Mouse (Mus musculus) 3134 (cell line): Measurements from ENCODE around the gene Tex264.

Experiments
- DNase-seq: peaks from one replicate; pipeline ENCODE4 v3.0.0-alpha.2; 2011; ENCODE audit warnings: low spot score; ENCODE audit not compliant: insufficient read length; ENCODE audit errors: extremely low read depth

Gene Tex264

GRCm38 (mm10) chr9:106685249-106686101, at the start of gene Tex264:
Gene Tex264, minus strand, starts transcription at chr9:106685927.
- DNase-seq: peak; percentile 95

GRCm38 (mm10) chr9:106733690-106734089, 48.0 kb upstream of the Tex264 start:
- DNase-seq: no peak

GRCm38 (mm10) chr9:106729416-106729815, 43.7 kb upstream of the Tex264 start:
- no peak for DNase-seq

GRCm38 (mm10) chr9:106726891-106727290, 41.2 kb upstream of the Tex264 start:
- DNase-seq: no peak

- no peak for DNase-seq
Measured at GRCm38 (mm10) chr9:106725435-106725834, 39.7 kb upstream of the Tex264 start.

- no peak for DNase-seq
Measured at GRCm38 (mm10) chr9:106724864-106725263, 39.1 kb upstream of the Tex264 start.

GRCm38 (mm10) chr9:106716729-106717128, 31.0 kb upstream of the Tex264 start:
- DNase-seq: no peak

GRCm38 (mm10) chr9:106716232-106716631, 30.5 kb upstream of the Tex264 start:
- no peak for DNase-seq

- no peak for DNase-seq
Measured at GRCm38 (mm10) chr9:106712470-106712869, 26.7 kb upstream of the Tex264 start.

- no peak for DNase-seq
Measured at GRCm38 (mm10) chr9:106692973-106693481, 7.3 kb upstream of the Tex264 start.

- no peak for DNase-seq
Measured at GRCm38 (mm10) chr9:106688834-106689233, 3.1 kb upstream of the Tex264 start.

GRCm38 (mm10) chr9:106686983-106687650, 1.4 kb upstream of the Tex264 start:
- no peak for DNase-seq

GRCm38 (mm10) chr9:106684918-106685248, 844 bp downstream of the Tex264 start:
- DNase-seq: no peak

GRCm38 (mm10) chr9:106684093-106684872, 1.4 kb downstream of the Tex264 start:
- no peak for DNase-seq

GRCm38 (mm10) chr9:106681026-106681425, 4.7 kb downstream of the Tex264 start:
- peak; percentile 77 for DNase-seq

- DNase-seq: no peak
Measured at GRCm38 (mm10) chr9:106678242-106678641, 7.5 kb downstream of the Tex264 start.

- DNase-seq: no peak
Measured at GRCm38 (mm10) chr9:106677702-106678101, 8.0 kb downstream of the Tex264 start.

GRCm38 (mm10) chr9:106676571-106676970, 9.2 kb downstream of the Tex264 start:
- no peak for DNase-seq

- no peak for DNase-seq
Measured at GRCm38 (mm10) chr9:106675965-106676364, 9.8 kb downstream of the Tex264 start.

GRCm38 (mm10) chr9:106675480-106675879, 10.2 kb downstream of the Tex264 start:
- peak; percentile 47 for DNase-seq

- DNase-seq: no peak
Measured at GRCm38 (mm10) chr9:106673860-106674259, 11.9 kb downstream of the Tex264 start.
